Mouse (Mus musculus): ENCODE data around the gene Tpm4. TPM values are rescaled to one million over a fixed set of nuclear protein-coding genes. Genes with fewer than 3 reads are reported as not detected.

Tpm4 gene
- polyA plus RNA-seq, 1 experiment from 2014 or later = 86.6 TPM

DNA sequence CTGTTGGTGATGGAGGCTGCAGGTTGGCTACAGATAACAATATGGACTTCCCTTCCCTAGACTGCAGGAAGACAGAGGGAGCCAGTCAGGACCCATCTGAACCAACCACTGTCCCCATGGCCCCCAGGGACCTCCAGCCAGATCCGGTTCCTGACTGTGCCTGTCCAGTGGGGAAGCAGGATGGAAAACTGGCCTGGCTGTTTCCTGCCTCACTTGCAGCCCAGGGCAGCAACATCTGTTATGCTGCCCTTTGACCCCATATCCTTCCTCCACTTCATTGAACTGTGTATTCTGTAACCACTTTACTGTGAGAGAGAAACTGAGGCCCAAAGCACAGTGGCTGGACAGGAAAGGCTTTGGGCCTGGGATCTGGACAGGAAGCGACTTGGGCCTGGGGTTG lies 3.5 kb upstream of the Tpm4 start:
- DNase-seq (no peak), ATAC-seq (no peak)
- Histone ChIP-seq H3K4me3 (ENCODE audit: low read depth, low read length) (no peak overlapping the region), H3K4me1 (ENCODE audit: insufficient read depth) (peaks cover 11% of the 10 kb centered on the region), H3K27me3 (ENCODE audit: insufficient read depth, low read length) (0 out of 2 replicates have a peak, but pooled peaks cover 9% of the 10 kb centered on the region), H3K9me3 (ENCODE audit: low read length) (no peaks in the 10 kb centered on the region), H3K4me2 (ENCODE audit: low read depth, low read length) (no peak overlapping the region), H3K9ac (replicated peaks) (no peak overlapping the region), H3K36me3 (replicated peaks; ENCODE audit: insufficient read depth, low read length) (no peaks in the 10 kb centered on the region), H3K27ac (ENCODE audit: low read depth) (no peak overlapping the region)
- WGBS (ENCODE audit: insufficient replicate concordance) = 63% methylated on average over 2 of the region's 2 CpGs
- no peak for TF ChIP-seq CTCF (IDR thresholded peaks at IDR 0.05; ENCODE audit: low read depth)

DNA sequence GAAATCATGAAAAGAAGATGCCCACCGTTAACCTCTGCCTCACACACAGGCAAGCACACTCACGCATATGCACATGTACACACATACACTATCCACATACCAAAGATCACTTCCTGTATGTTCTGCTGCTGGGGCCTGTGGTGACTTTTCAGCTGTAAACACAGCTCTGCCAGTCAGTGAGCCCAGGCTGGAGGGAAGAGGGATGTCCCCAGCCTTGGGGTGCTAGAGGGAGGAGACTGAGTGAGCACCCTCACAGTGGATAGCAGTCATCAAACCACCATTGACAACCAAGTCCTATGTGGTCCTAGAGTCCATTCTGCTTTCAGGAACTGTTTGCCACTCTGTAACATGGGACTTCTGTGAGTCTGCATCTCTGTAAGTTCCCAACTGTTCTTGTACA lies 2.9 kb upstream of the Tpm4 start:
- Histone ChIP-seq H3K9ac (replicated peaks) (no peak overlapping the region), H3K4me1 (ENCODE audit: insufficient read depth) (peaks cover 16% of the 10 kb centered on the region), H3K27me3 (ENCODE audit: insufficient read depth, low read length) (0 out of 2 replicates have a peak, but pooled peaks cover 9% of the 10 kb centered on the region), H3K36me3 (replicated peaks; ENCODE audit: insufficient read depth, low read length) (no peaks in the 10 kb centered on the region), H3K27ac (ENCODE audit: low read depth) (peak overlapping the region; percentile 7; the same call in 1 of the 2 replicates), H3K4me3 (ENCODE audit: low read depth, low read length) (no peak overlapping the region), H3K9me3 (ENCODE audit: low read length) (no peaks in the 10 kb centered on the region), H3K4me2 (ENCODE audit: low read depth, low read length) (no peak overlapping the region)
- TF ChIP-seq EP300 (IDR thresholded peaks at IDR 0.05; ENCODE audit: low read depth) (no peak), CTCF (IDR thresholded peaks at IDR 0.05; ENCODE audit: low read depth) (no peak)
- DNase-seq (no peak), ATAC-seq (no peak)
- 58% methylated on average over 2 of the region's 2 CpGs for WGBS (ENCODE audit: insufficient replicate concordance)

GRCm38 (mm10) chr8:72132417-72132816 lies 2.4 kb upstream of the Tpm4 start:
- no peak overlapping the region for H3K4me3 ChIP-seq (ENCODE audit: low read depth, low read length)
- H3K9ac ChIP-seq (replicated peaks) = no peak overlapping the region
- H3K4me1 ChIP-seq (ENCODE audit: insufficient read depth) = peaks cover 20% of the 10 kb centered on the region
- no peak overlapping the region for H3K4me2 ChIP-seq (ENCODE audit: low read depth, low read length)
- 0 out of 2 replicates have a peak, but pooled peaks cover 9% of the 10 kb centered on the region for H3K27me3 ChIP-seq (ENCODE audit: insufficient read depth, low read length)
- ATAC-seq = no peak
- H3K36me3 ChIP-seq (replicated peaks; ENCODE audit: insufficient read depth, low read length) = no peaks in the 10 kb centered on the region
- 73% methylated on average over 1 of the region's 1 CpGs for WGBS (ENCODE audit: insufficient replicate concordance)
- H3K9me3 ChIP-seq (ENCODE audit: low read length) = no peaks in the 10 kb centered on the region
- no peak overlapping the region for H3K27ac ChIP-seq (ENCODE audit: low read depth)
- TF ChIP-seq EP300 (IDR thresholded peaks at IDR 0.05; ENCODE audit: low read depth) (no peak), CTCF (IDR thresholded peaks at IDR 0.05; ENCODE audit: low read depth) (no peak)
- no peak for DNase-seq

DNA sequence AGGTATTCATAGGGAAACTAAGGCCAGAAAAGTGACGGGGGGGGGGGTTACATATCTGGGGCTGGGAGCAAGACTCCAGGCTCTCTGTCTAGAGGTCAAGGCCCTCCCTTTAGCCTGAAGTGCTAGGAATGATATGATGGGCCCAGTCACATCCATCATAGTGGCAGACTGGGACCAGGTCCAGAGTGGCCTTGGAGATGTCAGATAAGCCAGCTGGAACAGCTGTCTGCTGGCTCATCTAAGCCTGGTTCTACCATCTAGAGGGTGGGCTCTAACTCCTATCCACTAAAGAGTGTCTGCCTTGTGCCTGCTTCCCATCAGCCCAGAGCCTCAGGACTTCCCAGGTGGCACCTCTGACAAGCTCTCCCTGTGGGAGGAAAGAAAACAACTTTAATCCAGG lies 1.9 kb upstream of the Tpm4 start:
- Histone ChIP-seq H3K4me3 (ENCODE audit: low read depth, low read length) (no peak overlapping the region), H3K27me3 (ENCODE audit: insufficient read depth, low read length) (0 out of 2 replicates have a peak, but pooled peaks cover 9% of the 10 kb centered on the region), H3K4me2 (ENCODE audit: low read depth, low read length) (no peak overlapping the region), H3K36me3 (replicated peaks; ENCODE audit: insufficient read depth, low read length) (no peaks in the 10 kb centered on the region), H3K9me3 (ENCODE audit: low read length) (no peaks in the 10 kb centered on the region), H3K4me1 (ENCODE audit: insufficient read depth) (peaks cover 21% of the 10 kb centered on the region), H3K9ac (replicated peaks) (no peak overlapping the region), H3K27ac (ENCODE audit: low read depth) (peak overlapping the region; percentile 55)
- no peak for ATAC-seq
- no peak for TF ChIP-seq EP300 (IDR thresholded peaks at IDR 0.05; ENCODE audit: low read depth)
- TF ChIP-seq CTCF (IDR thresholded peaks at IDR 0.05; ENCODE audit: low read depth) = no peak
- 65% methylated on average over 1 of the region's 1 CpGs for WGBS (ENCODE audit: insufficient replicate concordance)
- DNase-seq = no peak

GRCm38 (mm10) chr8:72133507-72133906 lies 1.3 kb upstream of the Tpm4 start:
- Histone ChIP-seq H3K4me2 (ENCODE audit: low read depth, low read length) (no peak overlapping the region), H3K4me3 (ENCODE audit: low read depth, low read length) (no peak overlapping the region), H3K9ac (replicated peaks) (no peak overlapping the region), H3K27ac (ENCODE audit: low read depth) (no peak overlapping the region; the same call in 1 of the 2 replicates), H3K36me3 (replicated peaks; ENCODE audit: insufficient read depth, low read length) (peaks cover 1% of the 10 kb centered on the region; the same call in 1 of the 2 replicates), H3K4me1 (ENCODE audit: insufficient read depth) (peaks cover 21% of the 10 kb centered on the region), H3K27me3 (ENCODE audit: insufficient read depth, low read length) (0 out of 2 replicates have a peak, but pooled peaks cover 9% of the 10 kb centered on the region), H3K9me3 (ENCODE audit: low read length) (no peaks in the 10 kb centered on the region)
- no peak for TF ChIP-seq CTCF (IDR thresholded peaks at IDR 0.05; ENCODE audit: low read depth)
- no peak for TF ChIP-seq EP300 (IDR thresholded peaks at IDR 0.05; ENCODE audit: low read depth)
- ATAC-seq = peak; percentile 28
- DNase-seq = no peak
- WGBS (ENCODE audit: insufficient replicate concordance) = 32% methylated on average over 1 of the region's 1 CpGs

DNA sequence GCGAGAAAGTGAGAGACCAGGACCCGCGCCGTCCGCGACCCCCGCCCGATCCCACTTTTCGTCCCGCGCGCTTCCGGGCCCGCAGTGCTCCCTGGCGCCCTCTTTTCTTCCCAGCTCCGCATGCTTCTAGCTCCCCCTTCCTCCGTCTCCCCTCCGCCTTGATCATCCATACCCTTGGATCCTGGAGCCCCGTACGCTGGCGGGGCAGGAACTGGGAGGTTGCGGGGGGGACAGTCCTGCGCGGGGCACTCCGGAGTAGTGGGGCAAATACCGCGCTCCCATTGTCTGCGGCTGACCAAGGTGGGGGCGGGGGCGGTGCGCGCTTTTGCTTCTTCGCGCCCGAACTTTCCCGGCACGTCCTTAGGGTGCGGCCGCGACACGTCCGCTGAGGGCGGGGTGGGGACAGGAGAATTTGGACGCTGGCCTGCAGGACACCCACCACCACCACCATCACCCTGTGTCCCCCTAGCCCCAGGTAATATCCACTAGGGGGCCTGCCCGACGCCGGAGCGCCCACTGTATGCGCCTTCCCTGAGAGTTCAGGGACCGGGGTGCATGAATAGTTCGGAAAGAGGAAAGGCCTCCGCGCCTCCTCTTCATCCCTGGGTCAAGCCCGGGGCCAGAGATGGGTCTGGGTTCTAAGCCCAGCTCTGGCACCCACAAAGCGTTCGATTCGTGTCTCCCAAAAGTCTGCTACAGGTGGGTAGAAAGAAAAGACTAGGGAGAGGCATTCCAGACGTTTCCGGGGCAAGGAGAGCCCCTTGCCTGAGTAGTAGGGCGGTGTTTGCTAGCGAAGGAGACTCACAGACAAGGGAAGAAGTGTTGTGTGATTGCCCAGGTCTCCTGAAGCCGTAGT lies 899 bp downstream of the Tpm4 start:
- ATAC-seq (peak; percentile 57), DNase-seq (peak; percentile 65)
- Histone ChIP-seq H3K27me3 (ENCODE audit: insufficient read depth, low read length) (0 out of 2 replicates have a peak, but pooled peaks cover 9% of the 10 kb centered on the region), H3K9ac (replicated peaks) (peak overlapping the region; percentile 76), H3K9me3 (ENCODE audit: low read length) (no peaks in the 10 kb centered on the region), H3K4me1 (ENCODE audit: insufficient read depth) (peaks cover 21% of the 10 kb centered on the region), H3K4me3 (ENCODE audit: low read depth, low read length) (peak overlapping the region; percentile 70), H3K4me2 (ENCODE audit: low read depth, low read length) (peak overlapping the region; percentile 78), H3K36me3 (replicated peaks; ENCODE audit: insufficient read depth, low read length) (peaks cover 14% of the 10 kb centered on the region), H3K27ac (ENCODE audit: low read depth) (peak overlapping the region; percentile 90)
- WGBS (ENCODE audit: insufficient replicate concordance) = under 1% methylated on average over 53 of the region's 62 CpGs
- TF ChIP-seq EP300 (IDR thresholded peaks at IDR 0.05; ENCODE audit: low read depth) = no peak
- TF ChIP-seq CTCF (IDR thresholded peaks at IDR 0.05; ENCODE audit: low read depth) = peak; percentile 40

Measured in liver, postnatal 0 days (tissue).